Mouse (Mus musculus) macrophage (primary cell): ENCODE results near the gene Mrps36. TPM values are rescaled to one million over a fixed set of nuclear protein-coding genes. Genes with fewer than 3 reads are reported as not detected.
A peak's percentile ranks its signal among the peaks of the same experiment; 100 is the strongest.
"Not testable (repeated sequence)": the region's sequence is repeated elsewhere in the genome, so short reads cannot be mapped to it uniquely, and the experiment has no call there.

Experiments used
- H3K27ac ChIP-seq: fragments of 350-480 bp; formaldehyde crosslinking; 2 replicates; pipeline ENCODE4 v1.9.0; 2021
- H3K36me3 ChIP-seq: fragments of 350-480 bp; formaldehyde crosslinking; 2 replicates; pipeline ENCODE4 v1.9.0; 2021; ENCODE audit errors: inconsistent target
- H3K4me3 ChIP-seq: fragments of 350-480 bp; formaldehyde crosslinking; 2 replicates; pipeline ENCODE4 v1.9.0; 2021; ENCODE audit errors: inconsistent target
- H3K79me2 ChIP-seq: fragments of 350-480 bp; formaldehyde crosslinking; 2 replicates; pipeline ENCODE4 v1.9.0; 2021; ENCODE audit errors: inconsistent target
- WGBS: methylation state at CpG from one replicate; pipeline ENCODE4 v1.1.7; 2026; ENCODE audit warnings: inconsistent platforms; ENCODE audit not compliant: missing documents; 5-methylcytosine and 5-hydroxymethylcytosine counted together
- polyA plus RNA-seq: library from polyadenylated mRNA; stranded (reverse); fragments of 250-400 nt; gene quantifications from 3 replicates; pipeline ENCODE4 v1.2.4, GENCODE M21; 2018; ENCODE audit warnings: inconsistent platforms

Mrps36 gene
- polyA plus RNA-seq, 1 experiment from 2014 or later = 71.3 TPM

DNA sequence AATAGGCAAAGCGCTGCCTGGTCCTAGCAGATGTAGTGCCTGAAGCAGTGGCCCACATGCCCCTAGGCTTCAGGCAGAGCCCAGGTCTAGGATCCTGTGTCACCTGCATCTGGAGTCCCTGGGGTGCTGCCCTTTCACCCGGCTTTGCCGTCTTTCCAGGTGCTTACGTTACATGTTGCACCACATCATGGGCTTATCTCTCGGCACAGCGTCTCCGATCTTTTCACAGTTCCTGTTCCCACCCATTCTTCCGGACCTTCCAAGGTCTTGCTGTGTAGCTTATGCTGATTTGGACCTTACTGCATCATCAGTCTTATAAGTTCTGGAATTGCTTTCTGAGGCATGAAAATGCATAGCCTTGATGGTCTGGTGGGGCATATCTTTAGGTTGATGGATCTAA lies 8.1 kb upstream of the Mrps36 start:
- H3K27ac ChIP-seq = no peak overlapping the region
- no peak overlapping the region for H3K4me3 ChIP-seq
- H3K79me2 ChIP-seq = no peaks in the 10 kb centered on the region
- H3K36me3 ChIP-seq = no peaks in the 10 kb centered on the region
- 85% methylated on average over 8 of the region's 8 CpGs for WGBS

DNA sequence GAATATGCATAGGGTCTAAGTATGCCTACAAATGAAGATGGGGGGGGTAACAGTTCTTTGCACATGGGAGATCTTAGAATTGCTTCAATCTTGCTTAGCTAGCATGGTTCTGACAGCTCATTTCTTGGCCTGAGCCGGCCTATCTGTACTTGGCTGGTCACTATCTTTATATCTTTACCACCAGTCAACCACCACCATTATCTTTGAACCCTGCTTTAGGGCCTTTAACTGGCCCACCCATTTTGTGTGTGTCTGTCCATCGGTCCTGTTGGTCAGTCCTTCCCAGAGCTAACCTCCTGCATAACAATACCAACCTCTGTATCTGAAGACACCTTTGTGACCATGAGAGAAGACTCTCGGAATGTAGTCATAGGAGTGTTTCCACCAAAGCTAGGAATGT lies 6.9 kb upstream of the Mrps36 start:
- no peaks in the 10 kb centered on the region for H3K79me2 ChIP-seq
- H3K4me3 ChIP-seq = no peak overlapping the region
- H3K27ac ChIP-seq = no peak overlapping the region
- WGBS = 85% methylated on average over 3 of the region's 3 CpGs
- H3K36me3 ChIP-seq = no peaks in the 10 kb centered on the region

DNA sequence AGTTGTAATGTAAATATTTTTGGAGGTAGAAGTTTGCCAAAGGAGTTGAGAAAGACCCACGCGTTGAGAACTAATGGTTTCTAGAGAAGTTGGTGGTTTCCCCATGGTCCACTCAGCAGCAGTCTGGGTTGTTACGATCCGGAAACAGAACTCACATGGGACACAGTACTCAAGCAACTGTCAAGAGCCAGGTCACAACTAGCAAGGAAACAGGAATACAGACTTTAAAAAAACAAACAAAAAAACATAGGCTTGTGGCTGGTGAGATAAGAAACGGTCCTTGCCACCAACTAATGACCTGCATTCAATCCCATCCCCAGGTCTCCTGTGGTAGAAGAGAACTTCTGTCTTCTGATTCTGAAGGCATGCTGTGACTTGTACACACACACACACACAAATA lies 6.3 kb upstream of the Mrps36 start:
- H3K27ac ChIP-seq = no peak overlapping the region
- no peaks in the 10 kb centered on the region for H3K36me3 ChIP-seq
- H3K79me2 ChIP-seq = no peaks in the 10 kb centered on the region
- 15% methylated on average over 5 of the region's 5 CpGs for whole genome bisulfite sequencing
- no peak overlapping the region for H3K4me3 ChIP-seq

DNA sequence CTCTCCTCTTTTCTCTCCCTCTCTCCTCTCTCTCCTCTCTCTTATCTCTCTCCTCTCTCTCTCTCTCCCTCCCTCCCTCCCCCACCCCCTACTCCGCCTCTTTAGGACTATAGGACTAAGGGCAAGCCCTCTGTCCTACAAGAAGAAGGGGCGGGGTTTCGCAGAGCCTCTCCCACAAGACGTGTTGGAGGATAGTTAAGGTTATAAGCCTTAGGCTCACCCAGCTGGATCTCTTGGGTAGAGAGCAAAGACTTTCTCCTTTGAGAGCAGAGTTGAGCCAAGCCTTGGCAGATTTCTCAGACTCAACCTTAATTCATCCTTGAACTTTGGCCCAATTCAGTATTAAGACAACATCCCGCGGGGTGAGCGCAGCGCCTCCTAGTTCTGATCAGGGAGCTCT lies 4.2 kb upstream of the Mrps36 start:
- Histone ChIP-seq H3K27ac (no peak overlapping the region), H3K36me3 (no peaks in the 10 kb centered on the region), H3K79me2 (peaks cover 3% of the 10 kb centered on the region), H3K4me3 (no peak overlapping the region)
- WGBS = 94% methylated on average over 6 of the region's 8 CpGs

GRCm38 (mm10) chr13:100746090-100746489 lies 1.6 kb upstream of the Mrps36 start:
- peaks cover 29% of the 10 kb centered on the region for H3K79me2 ChIP-seq
- no peak overlapping the region for H3K4me3 ChIP-seq
- no peak overlapping the region for H3K27ac ChIP-seq
- H3K36me3 ChIP-seq = no peaks in the 10 kb centered on the region
- 100% methylated on average over 3 of the region's 3 CpGs for WGBS

DNA sequence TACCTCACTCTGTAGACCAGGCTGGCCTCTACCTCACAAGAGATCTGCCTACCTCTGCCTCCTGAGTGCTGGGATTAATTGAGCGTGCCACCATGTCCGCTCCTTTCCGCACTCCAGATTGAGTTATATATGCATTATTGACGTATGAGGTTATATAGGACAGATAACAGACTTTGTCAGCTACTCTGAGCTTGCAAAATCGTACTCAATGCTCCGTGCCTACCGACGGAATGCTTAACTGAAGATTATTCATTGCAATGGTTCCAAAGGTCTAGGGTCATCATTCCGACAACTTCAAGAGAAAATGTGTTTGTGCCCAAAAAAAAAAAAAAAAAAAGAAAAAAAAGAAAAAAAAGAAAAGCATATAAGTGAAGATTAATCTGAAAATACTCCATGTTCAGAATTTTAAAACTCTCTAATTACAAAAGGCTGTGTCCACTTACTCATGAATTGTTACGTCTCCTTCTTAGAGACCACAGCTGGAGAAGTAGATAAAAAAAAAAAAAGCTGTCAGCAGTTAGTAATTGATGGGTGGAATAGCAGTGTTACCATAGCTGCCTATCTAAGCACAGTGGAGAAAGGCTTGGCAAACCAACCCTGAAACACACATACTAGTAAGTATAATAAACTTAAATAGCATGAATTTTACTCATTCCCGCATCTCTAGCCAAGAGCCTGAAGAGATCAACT lies 968 bp downstream of the Mrps36 start:
- WGBS = 82% methylated on average over 10 of the region's 11 CpGs
- H3K4me3 ChIP-seq = peak overlapping the region; percentile 57
- peaks cover 42% of the 10 kb centered on the region for H3K79me2 ChIP-seq
- H3K36me3 ChIP-seq = no peaks in the 10 kb centered on the region
- H3K27ac ChIP-seq = peak overlapping the region; percentile 65

GRCm38 (mm10) chr13:100742831-100743230 lies 1.6 kb downstream of the Mrps36 start:
- no peak overlapping the region for H3K27ac ChIP-seq
- no peak overlapping the region for H3K4me3 ChIP-seq
- WGBS = 86% methylated on average over 5 of the region's 5 CpGs
- H3K36me3 ChIP-seq = no peaks in the 10 kb centered on the region
- H3K79me2 ChIP-seq = peaks cover 42% of the 10 kb centered on the region

DNA sequence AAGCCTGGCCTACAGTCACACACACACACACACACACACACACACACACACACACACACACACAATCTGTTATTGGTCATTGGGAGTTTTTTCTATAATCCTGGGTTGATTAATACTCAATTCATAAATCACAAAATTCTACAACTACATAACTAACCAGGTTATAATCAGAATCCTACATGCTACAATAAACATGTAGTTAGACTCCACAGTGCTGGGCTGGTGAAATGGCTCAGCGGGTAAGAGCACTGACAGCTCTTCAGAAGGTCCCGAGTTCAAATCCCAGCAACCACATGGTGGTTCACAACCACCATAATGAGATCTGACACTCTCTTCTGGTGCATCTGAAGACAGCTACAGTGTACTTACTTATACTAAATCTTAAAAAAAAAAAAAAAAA lies 11.7 kb downstream of the Mrps36 start:
- Histone ChIP-seq H3K36me3 (peaks cover 10% of the 10 kb centered on the region; the same call in 1 of the 2 replicates), H3K27ac (no peak overlapping the region), H3K4me3 (no peak overlapping the region), H3K79me2 (peaks cover 30% of the 10 kb centered on the region)
- 100% methylated on average over 2 of the region's 2 CpGs for WGBS

GRCm38 (mm10) chr13:100731462-100732046 lies 12.9 kb downstream of the Mrps36 start:
- Histone ChIP-seq H3K36me3 (peaks cover 14% of the 10 kb centered on the region; the same call in 1 of the 2 replicates), H3K27ac (peak overlapping the region; percentile 66; the same call in 1 of the 2 replicates), H3K79me2 (peaks cover 42% of the 10 kb centered on the region)
- not testable (repeated sequence) for H3K4me3 ChIP-seq
- WGBS = 89% methylated on average over 1 of the region's 6 CpGs

DNA sequence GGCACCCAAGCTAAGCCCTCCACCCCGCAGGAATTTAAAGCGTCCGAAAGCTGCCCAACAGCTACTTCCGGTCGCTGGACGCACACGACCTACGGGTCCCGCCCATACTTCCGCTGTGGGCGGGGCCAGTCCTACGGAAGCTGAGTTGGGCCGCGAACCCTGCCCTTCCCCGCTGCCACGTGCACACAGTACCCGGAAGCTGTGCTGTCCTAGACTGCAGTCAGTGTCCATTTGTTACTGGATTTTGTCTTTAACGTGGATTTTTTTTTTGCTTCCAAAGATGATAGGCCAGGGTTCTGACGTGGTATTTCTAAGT lies 13.6 kb downstream of the Mrps36 start, which contains the start of gene Cdk7:
Cdk7 (minus strand) TSS at position 79 of the 316 bp plus-strand sequence.
- H3K27ac ChIP-seq = peak within 1 kb of the TSS; percentile 66
- 0% methylated on average over 19 of the region's 19 CpGs for WGBS

DNA sequence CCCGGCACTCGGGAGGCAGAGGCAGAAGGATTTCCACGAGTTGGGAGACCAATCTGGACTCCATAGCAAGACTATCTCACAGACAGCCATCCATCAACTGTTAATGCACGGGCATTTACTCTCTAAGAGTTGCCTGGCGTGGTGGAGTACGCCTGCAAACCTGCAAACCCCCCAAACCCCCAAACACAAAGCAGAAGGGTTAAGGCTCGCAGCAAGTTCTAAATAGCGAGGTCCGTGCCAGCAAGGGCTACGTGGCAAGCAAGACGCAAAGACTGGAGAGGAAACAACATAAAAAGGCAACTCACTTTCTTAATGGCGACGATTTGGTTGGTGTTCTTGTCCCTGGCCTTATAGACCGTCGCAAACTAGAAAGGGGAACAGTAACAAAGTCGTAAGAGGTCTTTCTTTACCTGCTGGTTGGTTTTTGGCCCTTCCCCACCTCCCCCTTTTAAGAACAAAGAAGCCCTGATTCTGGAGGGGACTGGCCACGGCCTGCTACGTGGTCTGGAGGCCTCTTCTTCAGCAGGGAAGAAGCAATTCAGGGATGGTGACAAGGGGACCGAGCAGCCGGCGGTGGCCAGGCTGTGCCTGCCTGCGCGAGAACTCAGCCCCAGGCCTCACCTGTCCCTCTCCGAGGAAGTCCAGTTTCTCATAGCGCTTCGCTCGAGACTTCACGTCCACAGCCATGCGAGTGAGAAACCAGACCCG lies 14.2 kb downstream of the Mrps36 start:
- H3K36me3 ChIP-seq = peaks cover 13% of the 10 kb centered on the region; the same call in 1 of the 2 replicates
- H3K27ac ChIP-seq = peak overlapping the region; percentile 66
- peak overlapping the region; percentile 97 for H3K4me3 ChIP-seq
- H3K79me2 ChIP-seq = peaks cover 54% of the 10 kb centered on the region
- WGBS = under 1% methylated on average over 30 of the region's 30 CpGs

More for the DNA sequence above, 13.6 kb downstream of the Mrps36 start, which contains the start of gene Cdk7:
- peaks cover 14% of the 10 kb centered on the region; the same call in 1 of the 2 replicates for H3K36me3 ChIP-seq
- peak within 1 kb of the TSS; percentile 97 for H3K4me3 ChIP-seq
- H3K79me2 ChIP-seq = peaks cover 49% of the 10 kb centered on the region

DNA sequence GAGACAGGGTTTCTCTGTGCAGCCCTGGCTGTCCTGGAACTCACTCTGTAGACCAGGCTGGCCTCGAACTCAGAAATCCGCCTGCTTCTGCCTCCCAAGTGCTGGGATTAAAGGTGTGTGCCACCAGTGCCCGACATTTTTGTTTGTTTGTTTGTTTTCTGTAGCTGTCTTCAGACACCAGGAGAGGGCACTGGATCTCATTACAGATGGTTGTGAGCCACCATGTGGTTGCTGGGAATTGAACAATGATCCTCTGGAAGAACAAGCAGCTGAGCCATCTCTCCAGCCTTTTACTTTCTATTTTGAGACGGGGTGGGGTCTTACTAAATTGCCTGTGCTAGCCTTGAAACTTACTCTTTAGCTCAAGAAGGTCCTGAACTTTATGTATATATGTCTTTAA lies 15.9 kb downstream of the Mrps36 start:
- WGBS = 100% methylated on average over 3 of the region's 4 CpGs
- H3K27ac ChIP-seq = not testable (repeated sequence)

GRCm38 (mm10) chr13:100728086-100728485 lies 16.4 kb downstream of the Mrps36 start:
- no peak overlapping the region for H3K27ac ChIP-seq
- peaks cover 76% of the 10 kb centered on the region for H3K79me2 ChIP-seq
- peaks cover 8% of the 10 kb centered on the region; the same call in 1 of the 2 replicates for H3K36me3 ChIP-seq
- WGBS = 92% methylated on average over 5 of the region's 5 CpGs
- no peak overlapping the region for H3K4me3 ChIP-seq

More for the DNA sequence above, 15.9 kb downstream of the Mrps36 start:
- H3K4me3 ChIP-seq, H3K36me3 ChIP-seq: not testable (repeated sequence)
- peaks cover 72% of the 10 kb centered on the region for H3K79me2 ChIP-seq

GRCm38 (mm10) chr13:100725194-100725593 lies 19.3 kb downstream of the Mrps36 start:
- peaks cover 87% of the 10 kb centered on the region for H3K79me2 ChIP-seq
- H3K36me3 ChIP-seq = peaks cover 19% of the 10 kb centered on the region; the same call in 1 of the 2 replicates
- no peak overlapping the region for H3K4me3 ChIP-seq
- H3K27ac ChIP-seq = no peak overlapping the region
- 92% methylated on average over 10 of the region's 10 CpGs for WGBS
